Mouse (Mus musculus): ENCODE measurements at regions not wholly inside any gene's neighbourhood (a gene's known extent, or its start where the extent isn't known, plus 50 kb on each side); places are given as distances from the start of the nearest gene placed in this dataset.

- no peak for TF ChIP-seq CTCF (IDR thresholded peaks at IDR 0.05; ENCODE audit: low read depth)
- TF ChIP-seq EP300 (IDR thresholded peaks at IDR 0.05; ENCODE audit: low read depth), result no peak
Observed at GRCm38 (mm10) chrX:60798567-60798966, 94.7 kb downstream of the Sox3 start.
